Mouse (Mus musculus) inflammation-experienced regulatory T-cells, adult 16 weeks (primary cell): ENCODE data around the gene Map2k2. TPM values are rescaled to one million over a fixed set of nuclear protein-coding genes. Genes with fewer than 3 reads are reported as not detected.

Source experiments
- polyA plus RNA-seq: library from polyadenylated mRNA; unstranded; fragments of 100-300 nt; shearing (Covaris generic); gene quantifications from one replicate; pipeline ENCODE4 v1.2.1, GENCODE M21; 2017

Map2k2 gene
- polyA plus RNA-seq, result 51.7 TPM

DNA sequence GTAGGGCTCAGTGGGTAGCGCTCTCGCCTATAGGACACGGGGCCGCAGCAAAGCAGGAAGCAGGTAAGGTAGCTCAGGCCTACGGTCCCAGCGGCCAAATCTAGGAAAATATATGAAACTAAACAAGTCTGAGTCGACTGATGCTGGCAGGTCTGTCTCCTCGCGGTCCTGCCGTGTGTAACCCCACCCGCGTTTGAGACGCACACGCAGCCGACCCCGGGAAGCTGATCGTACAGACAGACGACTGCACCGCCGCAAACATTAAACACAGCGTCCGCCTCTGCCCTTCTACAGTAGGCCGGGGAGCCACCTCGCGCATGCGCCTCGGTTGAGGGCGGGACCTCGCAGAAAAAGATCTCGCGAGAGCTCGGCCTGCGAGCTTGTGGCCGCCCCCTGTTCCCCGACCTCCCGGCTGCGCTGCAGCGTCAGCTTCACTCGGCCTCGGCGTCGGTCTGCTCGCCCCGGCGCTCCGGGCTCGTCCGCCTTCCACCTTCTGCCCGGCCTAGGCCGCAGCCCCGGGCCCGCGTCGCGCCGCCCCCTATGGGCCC is at the start of gene Map2k2:
Gene Map2k2, plus strand, starts transcription at position 351 of the 548 bp plus-strand sequence.

DNA sequence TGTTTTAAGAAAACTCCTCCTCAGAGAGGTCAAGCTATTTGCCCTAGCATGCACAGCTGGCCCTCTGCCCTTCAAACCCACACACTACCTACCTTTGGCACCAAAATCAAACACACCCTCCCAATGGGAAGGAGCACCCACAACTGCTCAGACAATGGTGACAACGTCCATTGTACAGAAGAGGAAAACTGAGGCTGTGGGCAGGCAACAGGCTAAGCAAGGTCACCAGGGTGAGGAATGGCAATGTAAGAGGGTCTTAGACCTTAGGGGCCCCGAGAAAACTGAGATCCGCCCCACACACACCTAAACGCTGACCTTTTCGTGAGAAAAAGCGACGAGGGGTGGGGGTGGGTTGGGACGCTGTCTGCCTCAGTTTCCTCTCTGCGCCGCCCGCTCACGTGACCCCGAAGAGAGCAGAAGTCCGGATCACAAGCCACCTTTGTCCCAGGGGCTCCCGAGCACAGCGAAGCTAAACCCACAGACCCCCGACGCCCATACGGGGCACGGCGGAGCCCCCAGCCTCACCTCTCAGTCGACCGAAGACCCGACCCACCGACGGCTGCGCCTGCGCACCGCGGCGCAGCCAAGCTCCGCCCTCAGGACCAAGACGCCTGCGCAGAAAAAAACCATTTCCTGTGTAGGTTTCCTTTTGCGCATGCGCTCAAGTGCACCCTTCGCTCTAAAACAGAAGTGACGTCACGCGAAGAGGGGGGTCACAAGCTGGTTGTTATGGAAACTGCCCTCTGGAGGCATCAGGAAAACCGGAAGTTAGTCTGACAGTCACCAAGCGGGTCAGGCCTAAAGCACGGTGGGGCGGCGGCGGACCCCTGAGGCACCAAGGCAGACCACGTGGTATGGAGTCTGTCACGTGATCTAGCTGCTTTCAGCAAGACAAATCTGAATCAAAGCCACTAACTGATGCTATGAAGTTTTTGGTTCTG is 45.8 kb upstream of the Map2k2 start, which contains the start of gene Sgta:
Gene Sgta, minus strand, starts transcription at position 579 of the 941 bp plus-strand sequence.

DNA sequence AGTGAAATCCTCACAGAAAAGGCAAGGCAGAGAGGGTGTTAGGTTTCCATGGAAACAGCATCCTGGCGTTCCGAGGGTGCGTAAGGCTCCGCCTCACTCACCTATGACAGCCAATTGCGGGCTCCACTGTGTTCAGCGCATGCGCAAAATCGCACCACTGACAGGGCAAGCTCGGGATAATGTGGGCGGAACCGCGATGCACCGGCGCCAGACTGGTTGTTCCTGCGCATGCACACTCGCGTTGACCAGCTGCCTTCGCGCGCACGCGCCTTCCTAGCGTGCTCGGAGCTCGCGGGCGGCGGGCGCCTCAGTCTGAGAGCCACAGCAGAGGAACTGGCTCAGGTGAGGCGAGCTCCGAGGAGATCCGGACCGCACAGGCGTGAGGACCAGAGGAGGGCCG is 35.9 kb upstream of the Map2k2 start, which contains the start of gene Thop1:
Gene Thop1, plus strand, starts transcription at position 200 of the 400 bp plus-strand sequence.

DNA sequence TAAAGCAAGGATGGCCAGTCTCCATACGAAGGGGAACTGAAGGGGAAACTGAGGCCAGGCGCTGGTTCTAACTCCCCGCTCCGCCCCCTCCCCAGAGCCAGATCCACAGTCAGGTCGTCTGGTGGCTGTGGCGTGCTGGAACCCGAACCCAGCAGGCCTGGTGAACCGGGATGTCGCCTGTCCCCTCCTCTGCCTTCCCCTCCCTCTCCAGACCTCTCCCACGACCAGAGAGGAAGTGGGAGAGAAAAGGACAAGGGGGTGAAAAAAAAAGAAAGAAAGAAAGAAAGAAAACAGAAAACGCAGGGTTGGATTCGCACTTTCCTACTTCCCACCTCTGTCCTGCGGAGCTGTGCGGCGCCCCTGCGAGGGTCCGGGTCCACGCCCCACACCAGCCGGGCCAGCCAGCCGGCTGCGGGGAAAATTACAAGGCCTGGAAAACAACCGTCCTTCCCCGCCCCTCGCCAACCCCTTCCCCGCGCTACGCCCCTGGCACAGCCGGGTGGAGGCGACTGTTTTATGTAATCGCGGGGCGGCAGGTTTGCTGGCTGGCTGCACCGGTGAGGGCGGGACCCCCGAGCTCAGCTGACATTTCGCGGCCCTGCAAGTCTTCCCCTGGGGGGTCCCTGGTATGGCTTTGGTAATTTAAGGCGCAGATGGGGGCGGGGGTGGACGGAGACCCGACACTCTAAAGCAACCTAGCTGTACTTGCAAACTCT is 29.4 kb downstream of the Map2k2 start, which contains the start of gene Zbtb7a:
Gene Zbtb7a, plus strand, starts transcription at position 255 of the 716 bp plus-strand sequence.

DNA sequence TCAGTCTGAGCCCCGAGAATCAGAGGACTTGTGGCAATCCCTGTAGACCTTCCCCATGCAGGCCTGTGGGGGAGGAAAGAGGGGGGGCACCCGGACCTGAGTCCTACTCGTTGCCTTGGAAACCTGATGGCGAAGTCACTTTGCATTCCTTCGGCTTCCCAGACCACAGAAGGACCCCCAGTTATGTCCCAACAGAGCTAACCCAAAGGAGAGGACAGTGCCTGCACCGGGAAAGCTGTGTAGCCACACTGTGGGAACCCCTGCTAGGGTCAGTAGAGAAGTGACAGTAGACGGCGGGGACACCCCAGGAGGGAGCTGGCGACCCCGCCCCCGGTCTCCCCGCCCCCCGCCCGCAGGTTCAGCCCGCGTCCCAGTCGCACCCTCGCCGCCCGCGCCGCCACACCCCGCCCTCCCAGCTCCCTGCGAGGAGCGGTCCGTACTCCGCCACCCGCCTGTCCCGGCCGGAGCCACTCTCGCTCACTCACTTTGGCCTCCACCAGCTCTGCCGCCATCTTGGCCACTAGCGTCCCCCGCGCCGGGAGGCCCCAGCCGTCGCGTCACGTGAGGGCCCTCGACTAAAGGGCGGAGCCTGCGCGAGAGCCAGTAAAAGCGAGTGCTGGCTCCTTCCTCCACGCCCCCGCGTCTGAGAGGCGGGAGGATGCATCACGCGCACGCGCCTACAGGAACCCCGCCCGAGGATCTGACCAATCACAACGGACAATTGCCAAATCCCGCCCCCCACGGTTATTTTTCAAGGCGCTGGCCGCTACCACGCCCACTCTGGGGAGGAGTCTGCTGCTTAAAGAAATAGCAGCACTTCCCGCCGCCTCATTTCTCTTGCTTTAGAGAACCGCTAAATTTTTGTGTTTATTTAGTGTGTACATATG is 61.7 kb downstream of the Map2k2 start, which contains the start of gene Pias4:
Gene Pias4, minus strand, starts transcription at position 724 of the 887 bp plus-strand sequence.

DNA sequence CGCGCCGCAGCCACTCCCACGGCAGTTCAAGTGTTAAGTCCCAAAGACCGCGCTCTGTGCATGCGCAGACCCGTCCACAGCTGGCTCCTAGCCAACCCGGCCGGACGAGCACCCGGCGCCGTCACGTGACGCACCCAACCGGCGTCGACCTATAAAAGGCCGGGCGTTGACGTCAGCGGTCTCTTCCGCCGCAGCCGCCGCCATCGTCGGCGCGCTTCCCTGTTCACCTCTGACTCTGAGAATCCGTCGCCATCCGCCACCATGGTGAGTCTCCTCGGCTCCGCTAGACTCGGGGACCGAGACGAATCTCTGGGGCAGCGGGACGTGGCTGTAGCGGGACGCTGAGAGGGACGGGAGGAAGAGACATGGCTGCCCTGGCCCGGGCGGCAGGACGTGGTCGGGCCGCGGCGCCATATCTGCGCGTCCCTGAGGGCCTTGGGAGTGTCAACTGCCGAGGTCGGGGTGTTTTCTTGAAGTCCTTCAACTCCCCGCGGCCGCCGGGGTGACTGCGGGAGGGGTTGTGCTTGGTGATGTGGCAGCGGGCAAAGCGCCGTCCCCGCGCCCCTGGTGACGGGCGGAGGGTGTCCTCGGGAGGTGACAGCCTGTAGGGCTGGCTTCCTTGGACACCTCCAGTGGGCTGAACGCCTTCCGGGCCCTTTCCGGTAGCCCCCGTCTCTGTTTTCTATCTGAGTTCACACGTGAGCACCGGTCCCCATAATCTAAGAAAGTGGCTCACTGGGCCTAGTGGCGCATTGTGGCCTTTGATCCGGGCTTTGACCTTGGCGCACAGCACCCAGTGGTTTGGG is 71.0 kb downstream of the Map2k2 start, which contains the start of gene Eef2:
Gene Eef2, plus strand, starts transcription at position 166 of the 806 bp plus-strand sequence.

DNA sequence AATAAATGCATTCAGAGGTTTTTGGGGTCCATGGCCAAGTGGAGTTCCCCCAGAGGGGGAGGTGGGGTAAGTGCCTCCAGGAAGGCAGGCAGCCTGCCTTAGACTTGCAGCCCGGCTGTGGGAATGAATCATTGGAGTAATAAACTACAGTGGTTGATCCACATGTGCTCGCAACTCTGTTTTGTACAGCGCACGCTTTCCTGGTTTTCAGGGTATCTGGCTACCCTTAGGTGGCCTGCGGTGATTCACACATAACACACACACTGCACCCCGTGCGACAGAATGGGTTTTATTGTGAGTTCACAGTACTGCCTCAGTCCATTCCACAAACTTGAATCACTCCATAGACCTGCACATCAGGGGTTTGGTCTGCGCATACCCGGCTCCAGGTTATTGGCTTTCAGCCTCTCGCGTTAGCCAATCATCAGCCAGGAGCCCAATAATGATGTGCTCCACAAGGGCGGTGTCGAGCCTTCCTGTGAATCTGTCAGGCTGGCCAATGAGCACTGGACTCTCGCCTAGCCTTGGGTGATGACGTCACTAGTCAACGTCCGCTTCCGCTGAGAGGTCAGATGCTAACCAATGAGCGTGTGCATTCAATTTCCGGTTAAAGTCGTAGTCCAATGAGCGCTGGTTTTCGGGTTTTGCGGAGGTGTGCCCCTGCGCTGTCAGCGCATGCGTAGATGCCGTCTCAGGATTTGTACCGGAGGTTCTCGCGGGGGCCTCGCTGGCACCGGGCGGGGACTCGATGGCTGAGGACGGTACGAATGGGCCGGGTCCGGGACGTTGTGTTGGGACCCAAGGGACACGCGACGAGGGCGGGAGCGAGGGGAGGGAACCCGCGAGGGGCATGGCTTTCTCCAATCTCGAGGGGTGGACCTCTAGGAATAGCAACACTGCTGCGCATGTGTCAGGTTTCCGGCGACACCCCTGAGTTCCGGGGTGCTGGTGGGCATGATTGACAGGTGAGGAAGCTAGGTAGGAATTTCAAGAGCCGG is 76.9 kb downstream of the Map2k2 start, which contains the start of gene Dapk3:
Gene Dapk3, plus strand, starts transcription at position 670 of the 998 bp plus-strand sequence.

Other genes starting within 250 kb of the Map2k2 start
- not detected for gene Tmprss9, start 234.1 kb upstream of the Map2k2 start, polyA plus RNA-seq
- 243 TPM for gene Timm13, start 204.9 kb upstream of the Map2k2 start, polyA plus RNA-seq
- gene Lmnb2, start 187.7 kb upstream of the Map2k2 start, polyA plus RNA-seq, result 18.9 TPM
- 93.6 TPM for gene Gadd45b, start 175.8 kb upstream of the Map2k2 start, polyA plus RNA-seq
- gene Gng7, start 91.0 kb upstream of the Map2k2 start, polyA plus RNA-seq, result 0.09 TPM
- gene Diras1, start 80.3 kb upstream of the Map2k2 start, polyA plus RNA-seq, result not detected
- 20.4 TPM for gene Slc39a3, start 68.5 kb upstream of the Map2k2 start, polyA plus RNA-seq
- 124 TPM for gene Sgta, start 45.7 kb upstream of the Map2k2 start, polyA plus RNA-seq
- gene Thop1, start 35.9 kb upstream of the Map2k2 start, polyA plus RNA-seq, result 17.8 TPM
- gene Creb3l3, start 7.0 kb upstream of the Map2k2 start, polyA plus RNA-seq, result not detected
- 43.0 TPM for gene Zbtb7a, start 29.3 kb downstream of the Map2k2 start, polyA plus RNA-seq
- gene Pias4, start 62.0 kb downstream of the Map2k2 start, polyA plus RNA-seq, result 51.7 TPM
- 783 TPM for gene Eef2, start 70.7 kb downstream of the Map2k2 start, polyA plus RNA-seq
- 6.7 TPM for gene Dapk3, start 77.1 kb downstream of the Map2k2 start, polyA plus RNA-seq
- not detected for gene 4930442H23Rik, start 77.9 kb downstream of the Map2k2 start, polyA plus RNA-seq
- gene Nmrk2, start 96.1 kb downstream of the Map2k2 start, polyA plus RNA-seq, result 0.22 TPM
- 10.3 TPM for gene Atcay, start 124.9 kb downstream of the Map2k2 start, polyA plus RNA-seq
- gene Zfr2, start 127.2 kb downstream of the Map2k2 start, polyA plus RNA-seq, result 5.8 TPM
- gene Matk, start 147.0 kb downstream of the Map2k2 start, polyA plus RNA-seq, result 166 TPM
- gene Mrpl54, start 161.0 kb downstream of the Map2k2 start, polyA plus RNA-seq, result 109 TPM
- gene Apba3, start 161.0 kb downstream of the Map2k2 start, polyA plus RNA-seq, result 68.0 TPM
- gene Tjp3, start 185.7 kb downstream of the Map2k2 start, polyA plus RNA-seq, result 28.8 TPM
- gene Pip5k1c, start 187.0 kb downstream of the Map2k2 start, polyA plus RNA-seq, result 52.4 TPM
- 39.4 TPM for gene Cactin, start 215.2 kb downstream of the Map2k2 start, polyA plus RNA-seq
- 67.8 TPM for gene Tbxa2r, start 222.8 kb downstream of the Map2k2 start, polyA plus RNA-seq
- gene Gipc3, start 237.4 kb downstream of the Map2k2 start, polyA plus RNA-seq, result 0.16 TPM
- gene Hmg20b, start 244.6 kb downstream of the Map2k2 start, polyA plus RNA-seq, result 36.0 TPM